Mouse (Mus musculus) intestine, postnatal 0 days (tissue): ENCODE results near the gene Pnpla5. TPM values are rescaled to one million over a fixed set of nuclear protein-coding genes. Genes with fewer than 3 reads are reported as not detected.

ENCODE experiments used
- ATAC-seq: fragments of 200-750 bp; cut with Nextera tagmentation; 2 replicates; pipeline ENCODE4 v1.8.0; 2017; ENCODE audit warnings: mild to moderate bottlenecking, moderate TSS enrichment, moderate library complexity
- H3K27ac ChIP-seq: fragments of 300-500 bp; sonication (generic); 2 replicates; pipeline ENCODE4 v1.5.1; 2014; ENCODE audit warnings: mild to moderate bottlenecking, low read depth, low read length, moderate library complexity
- H3K27me3 ChIP-seq: fragments of 300-500 bp; sonication (generic); replicated peaks from 2 replicates; pipeline ENCODE4 v1.6.1; 2014; ENCODE audit warnings: low read length, mixed read lengths; ENCODE audit not compliant: control insufficient read depth, insufficient read depth
- H3K36me3 ChIP-seq: fragments of 300-500 bp; sonication (generic); 2 replicates; pipeline ENCODE4 v1.6.1; 2014; ENCODE audit warnings: mild to moderate bottlenecking, moderate library complexity; ENCODE audit not compliant: control insufficient read depth, insufficient read depth
- H3K4me1 ChIP-seq: fragments of 300-500 bp; sonication (generic); replicated peaks from 2 replicates; pipeline ENCODE4 v1.6.1; 2014; ENCODE audit warnings: antibody characterized with exemption, low read length, mixed read lengths; ENCODE audit not compliant: control insufficient read depth, insufficient read depth
- H3K4me2 ChIP-seq: fragments of 300-500 bp; sonication (generic); replicated peaks from 2 replicates; pipeline ENCODE4 v1.6.1; 2014; ENCODE audit warnings: low read depth, mild to moderate bottlenecking, moderate library complexity
- H3K4me3 ChIP-seq: fragments of 300-500 bp; sonication (generic); 2 replicates; pipeline ENCODE4 v1.5.1; 2014; ENCODE audit warnings: low read depth, low read length
- H3K9ac ChIP-seq: fragments of 300-500 bp; sonication (generic); 2 replicates; pipeline ENCODE4 v1.6.1; 2014; ENCODE audit warnings: mild to moderate bottlenecking, low read depth, low read length
- H3K9me3 ChIP-seq: fragments of 300-500 bp; sonication (generic); 2 replicates; pipeline ENCODE4 v1.6.1; 2016; ENCODE audit warnings: mixed run types; ENCODE audit not compliant: control insufficient read depth
- CTCF ChIP-seq: sonication (generic); IDR thresholded peaks from 2 replicates; pipeline ENCODE4 v1.5.1; 2016; ENCODE audit warnings: low read depth, mild to moderate bottlenecking, control low read depth, antibody characterized with exemption, moderate library complexity
- WGBS: fragments of 180-500 bp; shearing (Covaris S2); extraction: QIAGEN DNeasy Blood & Tissue Kit; methylation state at CpG from one replicate; pipeline ENCODE4 v1.1.7; 2014; 5-methylcytosine and 5-hydroxymethylcytosine counted together
- polyA plus RNA-seq: library from polyadenylated mRNA; unstranded; fragments of >200 nt; fragmentation: Nextera tagmentation; extraction: Ambion mirVana; gene quantifications from 2 replicates; pipeline ENCODE4 v1.2.1, GENCODE M21; 2015

The Pnpla5 gene
- polyA plus RNA-seq, 1 experiment from 2014 or later = not detected

GRCm38 (mm10) chr15:84126447-84126846, 3.5 kb upstream of the Pnpla5 start:
- Histone ChIP-seq H3K27ac (no peak overlapping the region), H3K4me1 (no peaks in the 10 kb centered on the region), H3K9me3 (no peaks in the 10 kb centered on the region), H3K9ac (no peak overlapping the region), H3K4me2 (no peak overlapping the region), H3K27me3 (no peaks in the 10 kb centered on the region), H3K36me3 (no peaks in the 10 kb centered on the region), H3K4me3 (no peak overlapping the region)
- no peak for TF ChIP-seq CTCF
- 53% methylated on average over 4 of the region's 4 CpGs for WGBS
- no peak for ATAC-seq

GRCm38 (mm10) chr15:84124086-84124485, 1.1 kb upstream of the Pnpla5 start:
- no peaks in the 10 kb centered on the region for H3K27me3 ChIP-seq
- H3K27ac ChIP-seq = no peak overlapping the region
- H3K4me3 ChIP-seq = no peak overlapping the region
- H3K4me2 ChIP-seq = no peak overlapping the region
- WGBS = 65% methylated on average over 7 of the region's 7 CpGs
- no peaks in the 10 kb centered on the region for H3K4me1 ChIP-seq
- H3K36me3 ChIP-seq = no peaks in the 10 kb centered on the region
- H3K9ac ChIP-seq = no peak overlapping the region
- TF ChIP-seq CTCF = peak; percentile 43; the same call in 1 of the 2 replicates
- no peaks in the 10 kb centered on the region for H3K9me3 ChIP-seq
- no peak for ATAC-seq

- H3K4me1 ChIP-seq = no peaks in the 10 kb centered on the region
- TF ChIP-seq CTCF = no peak
- H3K4me3 ChIP-seq = no peak overlapping the region
- no peak overlapping the region for H3K4me2 ChIP-seq
- no peak overlapping the region for H3K27ac ChIP-seq
- no peaks in the 10 kb centered on the region for H3K36me3 ChIP-seq
- 64% methylated on average over 7 of the region's 7 CpGs for WGBS
- no peak overlapping the region for H3K9ac ChIP-seq
- no peaks in the 10 kb centered on the region for H3K27me3 ChIP-seq
- no peak for ATAC-seq
- no peaks in the 10 kb centered on the region for H3K9me3 ChIP-seq
These were observed 1.9 kb downstream of the Pnpla5 start for GRCm38 (mm10) chr15:84121036-84121435.

- no peaks in the 10 kb centered on the region for H3K27me3 ChIP-seq
- H3K4me1 ChIP-seq = no peaks in the 10 kb centered on the region
- peak; percentile 60 for TF ChIP-seq CTCF
- H3K9me3 ChIP-seq = no peaks in the 10 kb centered on the region
- no peak overlapping the region for H3K9ac ChIP-seq
- 22% methylated on average over 6 of the region's 6 CpGs for WGBS
- H3K27ac ChIP-seq = no peak overlapping the region
- no peak overlapping the region for H3K4me3 ChIP-seq
- no peak overlapping the region for H3K4me2 ChIP-seq
- ATAC-seq = 0 out of 2 replicates have a peak, but pooled peaks have one; percentile 25
- no peaks in the 10 kb centered on the region for H3K36me3 ChIP-seq
These were observed 2.4 kb downstream of the Pnpla5 start for GRCm38 (mm10) chr15:84120612-84121011.

GRCm38 (mm10) chr15:84116466-84116865, 6.5 kb downstream of the Pnpla5 start:
- H3K4me2 ChIP-seq = no peak overlapping the region
- no peaks in the 10 kb centered on the region for H3K4me1 ChIP-seq
- H3K27ac ChIP-seq = no peak overlapping the region
- no peaks in the 10 kb centered on the region for H3K9me3 ChIP-seq
- no peaks in the 10 kb centered on the region for H3K36me3 ChIP-seq
- ATAC-seq = no peak
- TF ChIP-seq CTCF = no peak
- 81% methylated on average over 1 of the region's 1 CpGs for WGBS
- no peaks in the 10 kb centered on the region for H3K27me3 ChIP-seq
- no peak overlapping the region for H3K9ac ChIP-seq
- H3K4me3 ChIP-seq = no peak overlapping the region

- no peak overlapping the region for H3K4me3 ChIP-seq
- WGBS = 43% methylated on average over 5 of the region's 5 CpGs
- ATAC-seq = no peak
- no peaks in the 10 kb centered on the region for H3K27me3 ChIP-seq
- H3K9me3 ChIP-seq = no peaks in the 10 kb centered on the region
- no peaks in the 10 kb centered on the region for H3K4me1 ChIP-seq
- TF ChIP-seq CTCF = peak; percentile 64
- no peak overlapping the region for H3K27ac ChIP-seq
- H3K9ac ChIP-seq = no peak overlapping the region
- H3K36me3 ChIP-seq = no peaks in the 10 kb centered on the region
- no peak overlapping the region for H3K4me2 ChIP-seq
These were observed 7.2 kb downstream of the Pnpla5 start for GRCm38 (mm10) chr15:84115727-84116126.

- no peak overlapping the region for H3K4me2 ChIP-seq
- no peaks in the 10 kb centered on the region for H3K9me3 ChIP-seq
- no peak overlapping the region for H3K9ac ChIP-seq
- no peaks in the 10 kb centered on the region for H3K27me3 ChIP-seq
- no peak overlapping the region for H3K4me3 ChIP-seq
- TF ChIP-seq CTCF = no peak
- 67% methylated on average over 6 of the region's 6 CpGs for WGBS
- H3K27ac ChIP-seq = no peak overlapping the region
- no peaks in the 10 kb centered on the region for H3K4me1 ChIP-seq
- no peak for ATAC-seq
- H3K36me3 ChIP-seq = no peaks in the 10 kb centered on the region
These were observed 9.1 kb downstream of the Pnpla5 start for GRCm38 (mm10) chr15:84113873-84114272.
